Mouse (Mus musculus): ENCODE results near the gene Synj2. TPM values are rescaled to one million over a fixed set of nuclear protein-coding genes. Genes with fewer than 3 reads are reported as not detected.

Synj2 gene
- polyA plus RNA-seq, 1 experiment from 2014 or later: 2.4 TPM

DNA sequence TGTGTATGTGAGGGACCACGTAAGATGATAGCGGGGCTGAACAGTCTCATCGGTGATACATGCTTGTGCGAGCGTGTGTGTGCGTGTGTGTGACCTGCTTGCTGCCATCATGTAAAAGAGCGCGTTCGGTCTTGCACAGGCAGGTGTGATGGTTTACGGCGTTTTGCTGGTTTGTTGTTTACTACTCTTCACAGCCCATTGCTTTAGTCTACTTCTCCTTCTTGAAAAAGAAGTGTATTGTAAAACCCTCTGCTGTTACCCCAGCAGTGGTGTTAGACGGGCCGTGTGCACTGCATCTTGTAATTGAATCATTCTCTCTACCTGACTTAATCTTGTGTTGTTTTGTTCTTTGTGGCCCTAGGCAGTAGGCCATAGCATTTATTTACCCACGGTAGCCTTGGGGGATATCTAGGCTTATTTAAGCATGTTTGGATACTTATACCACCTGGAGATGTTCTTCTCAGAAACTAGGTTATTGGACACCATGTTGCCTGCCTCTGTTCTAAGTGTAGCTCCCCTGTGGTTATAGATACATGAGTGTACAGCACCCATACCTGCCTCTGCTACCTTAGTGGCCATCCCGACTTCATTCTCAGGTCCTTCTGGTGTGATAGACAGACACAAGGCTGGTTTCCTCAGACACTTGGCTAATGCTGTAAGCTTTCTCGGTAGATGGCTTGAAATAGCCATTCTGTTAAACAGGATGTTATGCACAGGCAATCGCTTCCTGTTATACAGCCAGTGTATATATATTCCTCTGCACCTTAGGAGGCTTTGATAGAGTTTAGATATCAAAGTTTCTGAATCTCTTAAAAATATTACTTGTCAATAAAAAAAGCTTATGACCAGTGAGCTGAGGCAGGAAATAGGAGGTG is 43.5 kb upstream of the Synj2 start:
- no peak overlapping the region for H3K4me2 ChIP-seq (ENCODE audit: low read length)

DNA sequence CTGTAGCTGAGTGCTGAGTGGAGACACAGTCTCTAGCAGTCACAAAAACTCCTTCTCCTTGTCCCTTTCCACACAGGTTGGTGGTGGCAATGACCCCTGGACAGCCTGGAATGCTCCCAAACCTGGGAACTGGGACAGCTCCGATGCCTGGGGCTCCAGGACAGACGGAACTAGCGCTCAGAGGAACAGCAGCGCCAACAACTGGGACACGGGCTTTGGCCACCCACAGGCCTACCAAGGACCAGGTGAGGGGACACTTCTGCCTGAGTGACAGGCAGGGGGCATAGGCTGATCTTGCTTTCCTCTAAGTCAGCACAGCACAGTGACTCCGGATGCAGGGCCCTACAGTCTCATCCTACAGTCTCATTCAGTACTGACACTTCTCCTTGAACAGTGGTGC is 41.8 kb upstream of the Synj2 start:
- H3K4me3 ChIP-seq (replicated peaks; ENCODE audit: low read depth, low read length): no peak overlapping the region
- DNase-seq (ENCODE audit: low spot score) (no peak), ATAC-seq (replicated peaks; ENCODE audit: low FRiP score, low read depth) (no peak)
- no peak overlapping the region for H3K4me2 ChIP-seq (ENCODE audit: low read length)
- peaks cover 23% of the 10 kb centered on the region for H3K36me3 ChIP-seq (ENCODE audit: insufficient read depth, low read length)
- H3K9ac ChIP-seq (ENCODE audit: low read depth, low read length): no peak overlapping the region
- no peaks in the 10 kb centered on the region for H3K4me1 ChIP-seq (replicated peaks; ENCODE audit: insufficient read depth, low read length)
- TF ChIP-seq CTCF (IDR thresholded peaks at IDR 0.05; ENCODE audit: low read depth): no peak
- no peak overlapping the region for H3K27ac ChIP-seq
- no peaks in the 10 kb centered on the region for H3K9me3 ChIP-seq (replicated peaks; ENCODE audit: low read length)
- WGBS: 80% methylated on average over 6 of the region's 6 CpGs
- no peaks in the 10 kb centered on the region for H3K27me3 ChIP-seq (ENCODE audit: insufficient read depth, low read length)

More for the DNA sequence above, 43.5 kb upstream of the Synj2 start:
- no peak for TF ChIP-seq CTCF (IDR thresholded peaks at IDR 0.05; ENCODE audit: low read depth)
- Histone ChIP-seq H3K27ac (no peak overlapping the region), H3K9ac (ENCODE audit: low read depth, low read length) (no peak overlapping the region), H3K36me3 (ENCODE audit: insufficient read depth, low read length) (peaks cover 23% of the 10 kb centered on the region), H3K4me1 (replicated peaks; ENCODE audit: insufficient read depth, low read length) (no peaks in the 10 kb centered on the region), H3K9me3 (replicated peaks; ENCODE audit: low read length) (no peaks in the 10 kb centered on the region), H3K27me3 (ENCODE audit: insufficient read depth, low read length) (no peaks in the 10 kb centered on the region), H3K4me3 (replicated peaks; ENCODE audit: low read depth, low read length) (no peak overlapping the region)
- 90% methylated on average over 17 of the region's 17 CpGs for WGBS
- ATAC-seq (replicated peaks; ENCODE audit: low FRiP score, low read depth) (no peak), DNase-seq (ENCODE audit: low spot score) (no peak)

DNA sequence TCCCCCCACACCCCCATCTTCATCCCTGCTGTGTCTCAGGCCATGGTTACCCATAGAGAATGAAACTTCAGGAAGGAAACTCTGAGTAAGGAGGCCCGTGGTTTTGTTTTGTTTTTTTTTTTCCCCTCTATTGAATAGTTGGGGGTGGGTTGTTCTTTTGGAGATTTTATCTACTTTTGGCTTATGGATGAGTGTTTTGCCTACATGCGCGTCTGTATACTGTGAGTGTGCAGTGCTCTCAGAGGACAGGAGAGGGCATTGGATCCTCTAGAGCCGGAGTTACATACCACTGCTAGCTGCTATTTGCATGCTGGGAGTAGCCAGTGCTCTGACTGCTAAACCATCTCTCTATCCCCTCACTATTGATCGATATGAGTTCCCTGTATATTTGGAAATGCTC is 39.7 kb upstream of the Synj2 start:
- H3K27ac ChIP-seq: no peak overlapping the region
- TF ChIP-seq CTCF (IDR thresholded peaks at IDR 0.05; ENCODE audit: low read depth): peak; percentile 17; the same call in 1 of the 2 replicates
- no peaks in the 10 kb centered on the region for H3K27me3 ChIP-seq (ENCODE audit: insufficient read depth, low read length)
- no peaks in the 10 kb centered on the region for H3K4me1 ChIP-seq (replicated peaks; ENCODE audit: insufficient read depth, low read length)
- H3K4me2 ChIP-seq (ENCODE audit: low read length): no peak overlapping the region
- DNase-seq (ENCODE audit: low spot score): no peak
- no peak overlapping the region for H3K9ac ChIP-seq (ENCODE audit: low read depth, low read length)
- H3K9me3 ChIP-seq (replicated peaks; ENCODE audit: low read length): no peaks in the 10 kb centered on the region
- peaks cover 38% of the 10 kb centered on the region for H3K36me3 ChIP-seq (ENCODE audit: insufficient read depth, low read length)
- no peak overlapping the region for H3K4me3 ChIP-seq (replicated peaks; ENCODE audit: low read depth, low read length)
- ATAC-seq (replicated peaks; ENCODE audit: low FRiP score, low read depth): no peak
- 73% methylated on average over 5 of the region's 5 CpGs for WGBS

DNA sequence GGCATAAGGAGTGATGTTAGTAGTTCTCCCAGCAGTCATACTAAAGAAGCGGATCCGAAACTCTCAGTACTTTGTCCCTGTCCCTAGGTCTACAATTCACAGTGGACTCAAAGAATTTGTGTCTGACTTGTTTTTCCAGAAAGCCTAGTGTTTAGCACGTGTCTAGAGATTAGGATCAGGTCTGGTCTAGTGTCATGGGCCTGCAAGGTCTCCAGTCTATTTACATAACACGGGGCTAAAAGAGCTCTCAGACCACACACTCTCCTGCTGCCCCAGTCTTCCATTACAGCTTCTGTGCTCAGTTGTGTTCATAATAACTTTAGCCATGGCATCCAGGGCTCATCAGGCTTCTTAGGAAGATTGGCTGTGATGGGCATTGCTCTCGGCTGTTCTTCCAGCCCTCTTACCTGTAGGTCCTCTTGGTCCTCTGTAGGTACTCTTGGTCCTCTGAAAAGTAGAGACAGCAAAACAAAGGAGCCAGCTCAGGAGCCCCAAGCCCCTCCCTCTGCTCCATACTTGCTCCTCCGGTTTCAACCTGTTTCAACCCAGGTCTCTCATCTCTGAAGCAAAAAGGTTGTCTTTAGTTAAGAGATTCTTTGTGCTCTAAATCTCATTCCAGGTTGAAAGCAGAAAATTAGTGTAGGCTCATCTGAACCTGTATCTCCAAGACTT is 37.3 kb upstream of the Synj2 start:
- no peaks in the 10 kb centered on the region for H3K9me3 ChIP-seq (replicated peaks; ENCODE audit: low read length)
- no peak overlapping the region for H3K4me2 ChIP-seq (ENCODE audit: low read length)
- H3K4me3 ChIP-seq (replicated peaks; ENCODE audit: low read depth, low read length): no peak overlapping the region
- ATAC-seq (replicated peaks; ENCODE audit: low FRiP score, low read depth): no peak; the same call in 1 of the 2 replicates
- H3K9ac ChIP-seq (ENCODE audit: low read depth, low read length): no peak overlapping the region
- H3K36me3 ChIP-seq (ENCODE audit: insufficient read depth, low read length): peaks cover 45% of the 10 kb centered on the region
- no peaks in the 10 kb centered on the region for H3K4me1 ChIP-seq (replicated peaks; ENCODE audit: insufficient read depth, low read length)
- H3K27ac ChIP-seq: 0 out of 2 replicates have a peak overlapping the region, but pooled peaks have one; percentile 26
- H3K27me3 ChIP-seq (ENCODE audit: insufficient read depth, low read length): no peaks in the 10 kb centered on the region
- no peak for DNase-seq (ENCODE audit: low spot score)
- 66% methylated on average over 6 of the region's 6 CpGs for WGBS
- no peak for TF ChIP-seq CTCF (IDR thresholded peaks at IDR 0.05; ENCODE audit: low read depth)

DNA sequence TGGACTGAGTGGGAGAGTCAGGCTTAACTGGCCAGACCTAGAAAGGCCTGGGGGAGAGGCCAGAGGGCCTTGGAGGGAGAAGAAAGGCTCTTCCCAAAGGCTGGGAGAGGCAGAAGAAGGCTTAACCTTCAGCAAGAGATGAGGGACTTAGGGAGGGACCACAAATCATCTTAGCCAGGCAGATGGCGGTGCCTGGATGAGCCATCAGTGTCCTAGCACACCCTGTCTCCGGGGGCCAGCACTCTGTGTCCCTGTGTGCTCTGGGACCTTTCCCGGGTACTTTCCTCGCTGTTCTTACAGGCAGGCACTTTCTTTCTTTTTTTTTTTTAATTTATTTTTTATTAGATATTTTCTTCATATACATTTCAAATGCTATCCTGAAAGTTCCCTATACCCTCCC is 31.4 kb upstream of the Synj2 start:
- 83% methylated on average over 4 of the region's 4 CpGs for WGBS
- peaks cover 41% of the 10 kb centered on the region for H3K36me3 ChIP-seq (ENCODE audit: insufficient read depth, low read length)
- no peak overlapping the region for H3K4me3 ChIP-seq (replicated peaks; ENCODE audit: low read depth, low read length)
- H3K9me3 ChIP-seq (replicated peaks; ENCODE audit: low read length): no peaks in the 10 kb centered on the region
- no peaks in the 10 kb centered on the region for H3K27me3 ChIP-seq (ENCODE audit: insufficient read depth, low read length)
- DNase-seq (ENCODE audit: low spot score): no peak
- H3K27ac ChIP-seq: no peak overlapping the region
- no peak for ATAC-seq (replicated peaks; ENCODE audit: low FRiP score, low read depth)
- no peaks in the 10 kb centered on the region for H3K4me1 ChIP-seq (replicated peaks; ENCODE audit: insufficient read depth, low read length)
- H3K4me2 ChIP-seq (ENCODE audit: low read length): no peak overlapping the region
- no peak for TF ChIP-seq CTCF (IDR thresholded peaks at IDR 0.05; ENCODE audit: low read depth)
- H3K9ac ChIP-seq (ENCODE audit: low read depth, low read length): no peak overlapping the region

DNA sequence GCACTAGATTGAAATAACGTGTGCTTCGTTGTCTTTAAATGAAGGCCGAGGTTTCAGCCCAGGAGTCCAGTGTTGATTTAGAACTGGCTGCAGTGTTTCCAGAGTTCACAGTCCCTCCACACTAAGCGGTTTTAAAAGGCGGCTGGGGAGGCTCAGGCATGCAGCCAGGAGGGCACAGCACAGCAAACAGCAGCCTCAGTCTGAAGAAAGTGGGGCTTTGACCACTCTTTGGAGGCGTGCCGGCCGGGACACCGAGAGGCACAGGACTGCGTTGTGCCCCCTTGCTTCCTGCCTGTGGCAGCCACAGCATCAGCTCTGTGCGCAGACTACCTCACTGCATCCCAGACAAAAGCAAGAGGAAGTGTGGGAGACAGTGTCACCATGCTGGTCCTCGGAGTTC is 29.5 kb upstream of the Synj2 start:
- no peak overlapping the region for H3K4me3 ChIP-seq (replicated peaks; ENCODE audit: low read depth, low read length)
- WGBS: 70% methylated on average over 12 of the region's 12 CpGs
- H3K36me3 ChIP-seq (ENCODE audit: insufficient read depth, low read length): peaks cover 25% of the 10 kb centered on the region
- H3K4me2 ChIP-seq (ENCODE audit: low read length): no peak overlapping the region
- TF ChIP-seq CTCF (IDR thresholded peaks at IDR 0.05; ENCODE audit: low read depth): no peak
- no peaks in the 10 kb centered on the region for H3K4me1 ChIP-seq (replicated peaks; ENCODE audit: insufficient read depth, low read length)
- DNase-seq (ENCODE audit: low spot score) (no peak), ATAC-seq (replicated peaks; ENCODE audit: low FRiP score, low read depth) (no peak)
- H3K9ac ChIP-seq (ENCODE audit: low read depth, low read length): no peak overlapping the region
- no peaks in the 10 kb centered on the region for H3K27me3 ChIP-seq (ENCODE audit: insufficient read depth, low read length)
- H3K9me3 ChIP-seq (replicated peaks; ENCODE audit: low read length): no peaks in the 10 kb centered on the region
- H3K27ac ChIP-seq: no peak overlapping the region
